Mouse (Mus musculus) heart, adult 2 months (tissue): ENCODE data around the gene Gm13030.

Experiments used
- CTCF ChIP-seq: fragments of 200-600 bp; IDR thresholded peaks from 2 replicates; pipeline ENCODE4 v1.8.1; 2022; ENCODE audit warnings: antibody characterized with exemption, mild to moderate bottlenecking, moderate library complexity
- EP300 ChIP-seq: fragments of 200-500 bp; IDR thresholded peaks from 2 replicates; pipeline ENCODE4 v1.6.1; 2011; ENCODE audit warnings: low read depth, low read length, control low read depth; ENCODE audit not compliant: insufficient read depth
- POLR2A ChIP-seq: fragments of 200-500 bp; IDR thresholded peaks from 2 replicates; pipeline ENCODE4 v1.6.1; 2011; ENCODE audit warnings: mild to moderate bottlenecking, low read depth, low read length, control low read depth; ENCODE audit not compliant: insufficient read depth

- TF ChIP-seq CTCF: no peak
- TF ChIP-seq POLR2A: no peak
- TF ChIP-seq EP300: no peak
Measured at GRCm38 (mm10) chr4:138852961-138853360, 20.8 kb downstream of the Gm13030 start.
